Mouse (Mus musculus) urinary bladder, postnatal 10 days (tissue): ENCODE results near the gene Pgk1.
"Not testable (repeated sequence)": the region's sequence is repeated elsewhere in the genome, so short reads cannot be mapped to it uniquely, and the experiment has no call there.

Source experiments
- DNase-seq: peaks from one replicate; pipeline ENCODE4 v3.0.0; 2022; ENCODE audit warnings: low spot score

The Pgk1 gene

GRCm38 (mm10) chrX:106186713-106187649 is at the start of gene Pgk1:
Pgk1 (plus strand) TSS chrX:106187100.
- DNase-seq = peak; percentile 54

- no peak for DNase-seq
Observed at GRCm38 (mm10) chrX:106139309-106140070, 47.4 kb upstream of the Pgk1 start.

- DNase-seq = no peak
Observed at GRCm38 (mm10) chrX:106142936-106143335, 44.0 kb upstream of the Pgk1 start, which contains the start of gene Tlr13. Tlr13 (plus strand) TSS chrX:106143204.

- DNase-seq = no peak
Observed at GRCm38 (mm10) chrX:106148185-106148584, 38.7 kb upstream of the Pgk1 start.

GRCm38 (mm10) chrX:106149460-106149859 is 37.4 kb upstream of the Pgk1 start:
- no peak for DNase-seq

- DNase-seq = no peak
Observed at GRCm38 (mm10) chrX:106154180-106154586, 32.7 kb upstream of the Pgk1 start.

GRCm38 (mm10) chrX:106155892-106156291 is 31.0 kb upstream of the Pgk1 start:
- DNase-seq = no peak

GRCm38 (mm10) chrX:106163995-106164394 is 22.9 kb upstream of the Pgk1 start:
- no peak for DNase-seq

GRCm38 (mm10) chrX:106164555-106164954 is 22.3 kb upstream of the Pgk1 start:
- DNase-seq = no peak

- no peak for DNase-seq
Observed at GRCm38 (mm10) chrX:106165089-106165488, 21.8 kb upstream of the Pgk1 start.

- DNase-seq = peak; percentile 15
Observed at GRCm38 (mm10) chrX:106171106-106171852, 15.6 kb upstream of the Pgk1 start.

- no peak for DNase-seq
Observed at GRCm38 (mm10) chrX:106171853-106172154, 15.1 kb upstream of the Pgk1 start.

GRCm38 (mm10) chrX:106176331-106176730 is 10.6 kb upstream of the Pgk1 start:
- DNase-seq = no peak

GRCm38 (mm10) chrX:106184279-106184678 is 2.6 kb upstream of the Pgk1 start:
- DNase-seq = no peak

GRCm38 (mm10) chrX:106185706-106186105 is 1.2 kb upstream of the Pgk1 start:
- DNase-seq = no peak

- no peak for DNase-seq
Observed at GRCm38 (mm10) chrX:106187737-106188136, 837 bp downstream of the Pgk1 start.

- no peak for DNase-seq
Observed at GRCm38 (mm10) chrX:106189356-106189755, 2.5 kb downstream of the Pgk1 start.

- no peak for DNase-seq
Observed at GRCm38 (mm10) chrX:106190091-106190490, 3.2 kb downstream of the Pgk1 start.

GRCm38 (mm10) chrX:106194361-106194760 is 7.5 kb downstream of the Pgk1 start:
- DNase-seq = not testable (repeated sequence)

GRCm38 (mm10) chrX:106197308-106197707 is 10.4 kb downstream of the Pgk1 start:
- no peak for DNase-seq

GRCm38 (mm10) chrX:106198904-106199303 is 12.0 kb downstream of the Pgk1 start:
- DNase-seq = no peak

- DNase-seq = no peak
Observed at GRCm38 (mm10) chrX:106209100-106209499, 22.2 kb downstream of the Pgk1 start.
